Mouse (Mus musculus): ENCODE measurements at regions not wholly inside any gene's neighbourhood (a gene's known extent, or its start where the extent isn't known, plus 50 kb on each side); places are given as distances from the start of the nearest gene placed in this dataset.

DNA sequence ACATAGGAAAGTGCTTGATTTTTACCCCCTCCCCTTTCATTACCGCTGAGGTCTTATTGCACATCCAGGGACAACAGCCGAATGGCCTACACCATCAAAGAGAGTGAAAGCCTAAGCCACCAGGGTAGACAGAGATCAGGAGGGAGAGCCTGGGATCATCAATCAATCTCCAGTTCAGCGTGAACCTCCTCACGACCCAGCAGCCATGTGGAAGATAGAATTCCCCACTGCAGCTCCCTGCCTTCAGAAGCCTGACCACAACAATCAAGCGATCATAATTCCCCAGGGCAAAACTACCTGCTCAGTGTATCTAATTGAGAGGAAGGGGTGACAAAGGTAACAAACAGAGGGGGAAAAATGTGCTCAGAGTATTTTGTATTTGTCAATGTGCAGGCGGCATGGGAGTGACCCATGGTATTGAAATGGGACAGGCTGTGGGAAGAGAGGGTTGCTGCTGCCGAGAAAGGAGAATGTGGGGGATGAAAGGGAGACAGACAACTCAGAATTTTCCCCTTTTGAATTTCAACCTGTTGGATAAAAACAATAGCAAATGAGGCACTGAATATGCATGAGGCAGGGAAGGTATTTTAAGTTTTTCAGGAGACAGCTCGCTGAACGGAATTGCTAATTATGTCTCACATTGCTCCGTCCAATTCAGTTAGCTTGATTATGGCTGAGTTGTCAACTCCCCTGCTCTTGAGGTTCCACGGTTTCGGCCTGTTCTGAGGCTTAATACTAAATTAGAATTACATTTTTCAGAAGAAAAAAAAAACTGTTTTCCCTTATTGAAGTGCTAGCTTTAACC lies 121.8 kb downstream of the Mat2b start:
- WGBS = 28% methylated on average over 12 of the region's 12 CpGs
- H3K4me3 ChIP-seq (ENCODE audit: low read length) = no peak overlapping the region
- no peaks in the 10 kb centered on the region for H3K36me3 ChIP-seq (ENCODE audit: control insufficient read depth, insufficient read depth, low read length)
- no peaks in the 10 kb centered on the region for H3K9me3 ChIP-seq (ENCODE audit: control insufficient read depth, low read length)
- H3K4me2 ChIP-seq (ENCODE audit: low read depth, low read length) = no peak overlapping the region
- ATAC-seq (ENCODE audit: low read depth) = no peak
- H3K9ac ChIP-seq (ENCODE audit: low read length) = no peak overlapping the region
- no peak overlapping the region for H3K27ac ChIP-seq (ENCODE audit: low read length)
- H3K4me1 ChIP-seq (replicated peaks; ENCODE audit: control insufficient read depth, insufficient read depth, low read length) = no peaks in the 10 kb centered on the region
- no peaks in the 10 kb centered on the region for H3K27me3 ChIP-seq (ENCODE audit: control insufficient read depth, insufficient read depth, low read depth, low read length)

DNA sequence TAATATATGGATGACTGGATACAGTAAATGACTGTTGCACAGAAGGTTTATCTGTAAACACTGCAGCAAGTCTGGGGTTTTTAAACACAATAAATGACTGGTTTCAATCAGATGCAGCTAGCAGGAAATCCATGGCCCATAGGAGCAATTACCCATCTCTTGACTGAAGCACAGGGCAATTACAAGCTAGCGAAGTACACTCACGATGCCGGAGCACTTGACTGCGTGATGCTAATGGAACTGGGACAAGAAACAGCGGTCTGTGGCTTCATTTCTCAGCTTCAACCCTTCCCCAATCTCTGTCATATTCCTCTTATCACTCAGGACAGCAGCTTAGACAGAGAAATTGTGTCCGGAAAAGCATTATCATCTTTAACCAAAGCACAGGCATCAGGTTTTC lies 132.1 kb downstream of the Mat2b start:
- Histone ChIP-seq H3K27ac (ENCODE audit: low read length) (no peak overlapping the region), H3K9me3 (ENCODE audit: control insufficient read depth, low read length) (no peaks in the 10 kb centered on the region), H3K9ac (ENCODE audit: low read length) (no peak overlapping the region), H3K4me1 (replicated peaks; ENCODE audit: control insufficient read depth, insufficient read depth, low read length) (0 out of 2 replicates have a peak, but pooled peaks cover 3% of the 10 kb centered on the region), H3K4me2 (ENCODE audit: low read depth, low read length) (no peak overlapping the region), H3K36me3 (ENCODE audit: control insufficient read depth, insufficient read depth, low read length) (no peaks in the 10 kb centered on the region), H3K27me3 (ENCODE audit: control insufficient read depth, insufficient read depth, low read depth, low read length) (no peaks in the 10 kb centered on the region), H3K4me3 (ENCODE audit: low read length) (no peak overlapping the region)
- no peak for ATAC-seq (ENCODE audit: low read depth)
- 75% methylated on average over 6 of the region's 6 CpGs for WGBS

DNA sequence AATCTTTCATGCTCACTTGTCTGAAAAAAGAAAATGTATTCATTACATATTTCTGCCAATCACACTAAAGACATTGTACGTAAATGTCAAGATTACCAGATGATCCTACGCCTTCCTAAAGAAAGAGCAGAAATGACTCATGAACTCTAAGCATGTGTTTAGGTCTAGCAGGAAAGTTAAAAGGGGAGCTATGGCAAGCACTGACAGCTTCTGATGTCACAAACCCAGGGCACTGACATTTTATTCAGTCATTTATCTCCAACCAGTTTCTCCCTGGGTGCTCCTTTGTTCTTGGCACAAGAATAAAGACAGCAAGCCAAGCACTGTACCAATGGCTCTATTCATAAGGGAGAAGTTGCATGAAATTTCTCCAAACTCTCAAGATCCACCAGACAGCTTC lies 133.0 kb downstream of the Mat2b start:
- 0 out of 2 replicates have a peak, but pooled peaks cover 3% of the 10 kb centered on the region for H3K4me1 ChIP-seq (replicated peaks; ENCODE audit: control insufficient read depth, insufficient read depth, low read length)

DNA sequence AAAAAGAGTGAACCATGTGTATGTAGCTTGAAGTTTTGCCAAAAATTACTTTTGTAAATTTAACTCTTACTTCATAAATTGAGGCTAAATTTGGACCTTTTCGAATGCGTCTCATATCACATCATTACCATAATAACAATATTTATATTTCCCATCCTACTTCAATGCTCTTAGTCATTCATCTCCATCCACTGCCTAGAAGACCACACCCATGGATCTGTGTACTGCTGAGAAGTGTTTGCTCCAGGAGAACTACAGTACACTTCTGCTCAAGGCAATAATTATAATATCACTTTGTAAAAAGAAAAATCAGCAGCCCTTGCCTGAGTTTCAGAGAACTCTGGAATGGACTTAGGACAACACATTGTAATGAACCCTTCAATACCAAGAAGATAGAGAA lies 133.6 kb downstream of the Mat2b start:
- H3K4me3 ChIP-seq (ENCODE audit: low read length) = no peak overlapping the region
- 0 out of 2 replicates have a peak, but pooled peaks cover 3% of the 10 kb centered on the region for H3K4me1 ChIP-seq (replicated peaks; ENCODE audit: control insufficient read depth, insufficient read depth, low read length)
- H3K36me3 ChIP-seq (ENCODE audit: control insufficient read depth, insufficient read depth, low read length) = no peaks in the 10 kb centered on the region
- no peak overlapping the region for H3K4me2 ChIP-seq (ENCODE audit: low read depth, low read length)
- no peak overlapping the region for H3K9ac ChIP-seq (ENCODE audit: low read length)
- H3K27me3 ChIP-seq (ENCODE audit: control insufficient read depth, insufficient read depth, low read depth, low read length) = no peaks in the 10 kb centered on the region
- 43% methylated on average over 2 of the region's 2 CpGs for WGBS
- H3K9me3 ChIP-seq (ENCODE audit: control insufficient read depth, low read length) = no peaks in the 10 kb centered on the region
- peak; percentile 73 for ATAC-seq (ENCODE audit: low read depth)
- no peak overlapping the region for H3K27ac ChIP-seq (ENCODE audit: low read length)

More for the DNA sequence above, 133.0 kb downstream of the Mat2b start:
- no peaks in the 10 kb centered on the region for H3K9me3 ChIP-seq (ENCODE audit: control insufficient read depth, low read length)
- H3K27ac ChIP-seq (ENCODE audit: low read length) = no peak overlapping the region
- H3K4me3 ChIP-seq (ENCODE audit: low read length) = no peak overlapping the region
- H3K4me2 ChIP-seq (ENCODE audit: low read depth, low read length) = no peak overlapping the region
- no peaks in the 10 kb centered on the region for H3K27me3 ChIP-seq (ENCODE audit: control insufficient read depth, insufficient read depth, low read depth, low read length)
- 69% methylated on average over 2 of the region's 2 CpGs for WGBS
- H3K9ac ChIP-seq (ENCODE audit: low read length) = no peak overlapping the region
- ATAC-seq (ENCODE audit: low read depth) = no peak
- no peaks in the 10 kb centered on the region for H3K36me3 ChIP-seq (ENCODE audit: control insufficient read depth, insufficient read depth, low read length)

DNA sequence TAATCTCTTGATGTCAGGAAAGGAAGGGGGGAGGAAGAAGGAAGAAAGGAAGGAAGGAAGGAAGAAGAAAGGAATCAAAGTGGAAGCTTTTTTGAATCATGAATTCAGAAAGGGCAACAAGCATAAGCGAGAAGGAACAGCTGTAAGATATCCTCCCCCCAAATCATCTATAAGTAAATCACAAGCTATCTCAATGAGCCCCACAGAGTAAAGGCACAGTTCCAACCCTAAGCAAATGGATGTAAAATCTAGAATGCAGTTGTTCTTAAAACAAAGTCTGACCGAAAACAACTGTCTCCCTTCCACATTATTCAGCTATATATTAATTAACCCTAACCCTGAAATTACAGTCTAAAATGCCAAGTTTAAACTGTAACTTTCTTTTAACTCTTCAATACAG lies 136.5 kb downstream of the Mat2b start:
- H3K27me3 ChIP-seq (ENCODE audit: control insufficient read depth, insufficient read depth, low read depth, low read length) = no peaks in the 10 kb centered on the region
- no peak overlapping the region for H3K9ac ChIP-seq (ENCODE audit: low read length)
- H3K9me3 ChIP-seq (ENCODE audit: control insufficient read depth, low read length) = no peaks in the 10 kb centered on the region
- 60% methylated on average over 2 of the region's 2 CpGs for WGBS
- no peak overlapping the region for H3K27ac ChIP-seq (ENCODE audit: low read length)
- H3K4me1 ChIP-seq (replicated peaks; ENCODE audit: control insufficient read depth, insufficient read depth, low read length) = 0 out of 2 replicates have a peak, but pooled peaks cover 3% of the 10 kb centered on the region
- H3K4me3 ChIP-seq (ENCODE audit: low read length) = no peak overlapping the region
- no peaks in the 10 kb centered on the region for H3K36me3 ChIP-seq (ENCODE audit: control insufficient read depth, insufficient read depth, low read length)
- H3K4me2 ChIP-seq (ENCODE audit: low read depth, low read length) = no peak overlapping the region
- no peak for ATAC-seq (ENCODE audit: low read depth)

DNA sequence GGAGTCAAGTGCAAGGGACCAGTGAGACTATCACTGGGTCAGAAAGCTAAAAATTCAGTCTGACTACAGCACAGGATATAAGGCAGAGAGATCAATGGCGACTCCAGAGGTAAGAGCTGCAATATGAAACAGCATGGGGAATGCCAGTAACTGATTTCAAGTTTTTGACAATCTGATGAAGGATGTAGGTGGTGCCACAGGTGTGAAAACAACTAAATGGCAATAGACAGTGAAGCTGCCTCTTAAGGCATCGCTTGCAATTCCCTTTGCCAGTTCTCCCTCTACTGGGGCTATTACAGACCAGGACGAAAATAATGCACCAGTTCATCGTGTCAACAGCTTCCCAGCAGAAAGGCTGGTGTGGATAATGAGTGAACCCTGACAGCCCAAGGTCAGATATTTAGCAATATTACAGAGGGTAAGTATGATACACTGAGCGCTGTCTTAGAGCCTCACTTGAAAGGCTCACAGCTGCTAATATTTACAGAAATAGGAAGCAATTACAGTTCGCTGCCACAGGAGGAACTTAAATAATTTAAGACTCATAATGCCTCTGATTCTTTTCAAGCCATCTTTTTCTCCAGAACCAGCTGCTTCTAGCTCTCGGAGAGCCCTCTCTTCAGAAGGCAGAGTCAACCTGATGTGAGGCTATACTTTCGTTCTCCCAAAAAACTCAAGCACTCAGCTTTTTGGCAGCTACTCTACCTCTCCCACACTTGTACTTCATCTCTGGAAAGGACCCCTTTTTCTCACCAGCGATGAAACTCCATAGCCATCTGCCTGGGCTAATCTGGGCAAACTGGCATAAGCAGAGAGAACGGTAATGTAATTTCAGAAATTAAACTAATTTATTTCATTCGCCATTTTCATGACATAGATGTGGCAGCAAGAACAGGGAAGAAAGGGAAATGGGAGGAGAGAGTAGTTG lies 139.9 kb downstream of the Mat2b start:
- no peak for ATAC-seq (ENCODE audit: low read depth)
- Histone ChIP-seq H3K4me2 (ENCODE audit: low read depth, low read length) (no peak overlapping the region), H3K4me1 (replicated peaks; ENCODE audit: control insufficient read depth, insufficient read depth, low read length) (0 out of 2 replicates have a peak, but pooled peaks cover 3% of the 10 kb centered on the region), H3K36me3 (ENCODE audit: control insufficient read depth, insufficient read depth, low read length) (no peaks in the 10 kb centered on the region), H3K9me3 (ENCODE audit: control insufficient read depth, low read length) (no peaks in the 10 kb centered on the region), H3K4me3 (ENCODE audit: low read length) (no peak overlapping the region), H3K9ac (ENCODE audit: low read length) (no peak overlapping the region), H3K27me3 (ENCODE audit: control insufficient read depth, insufficient read depth, low read depth, low read length) (no peaks in the 10 kb centered on the region), H3K27ac (ENCODE audit: low read length) (no peak overlapping the region)
- 65% methylated on average over 11 of the region's 11 CpGs for WGBS

DNA sequence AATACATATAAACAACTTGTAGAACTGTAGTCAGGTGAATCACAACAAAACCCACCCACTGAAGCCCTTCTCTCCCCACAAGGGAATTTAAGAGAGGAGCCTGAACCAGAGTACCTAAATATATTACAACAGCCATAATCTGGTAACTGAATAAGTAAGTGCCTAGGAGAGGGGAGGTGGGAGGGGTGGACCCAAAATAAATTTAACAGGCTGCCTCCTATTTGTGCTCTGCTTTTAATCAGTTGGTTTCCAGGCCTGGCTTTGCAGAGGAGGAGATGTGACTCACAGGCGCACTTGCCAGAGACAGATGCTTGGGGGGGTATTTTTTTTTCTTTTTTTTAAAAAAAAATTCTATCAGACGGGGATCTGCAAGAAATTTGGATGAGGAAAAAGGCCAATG lies 142.9 kb downstream of the Mat2b start:
- Histone ChIP-seq H3K36me3 (ENCODE audit: control insufficient read depth, insufficient read depth, low read length) (no peaks in the 10 kb centered on the region), H3K4me1 (replicated peaks; ENCODE audit: control insufficient read depth, insufficient read depth, low read length) (no peaks in the 10 kb centered on the region), H3K9ac (ENCODE audit: low read length) (no peak overlapping the region), H3K27me3 (ENCODE audit: control insufficient read depth, insufficient read depth, low read depth, low read length) (no peaks in the 10 kb centered on the region), H3K4me3 (ENCODE audit: low read length) (no peak overlapping the region), H3K4me2 (ENCODE audit: low read depth, low read length) (no peak overlapping the region), H3K9me3 (ENCODE audit: control insufficient read depth, low read length) (no peaks in the 10 kb centered on the region), H3K27ac (ENCODE audit: low read length) (no peak overlapping the region)
- WGBS = 66% methylated on average over 2 of the region's 2 CpGs
- no peak for ATAC-seq (ENCODE audit: low read depth)

DNA sequence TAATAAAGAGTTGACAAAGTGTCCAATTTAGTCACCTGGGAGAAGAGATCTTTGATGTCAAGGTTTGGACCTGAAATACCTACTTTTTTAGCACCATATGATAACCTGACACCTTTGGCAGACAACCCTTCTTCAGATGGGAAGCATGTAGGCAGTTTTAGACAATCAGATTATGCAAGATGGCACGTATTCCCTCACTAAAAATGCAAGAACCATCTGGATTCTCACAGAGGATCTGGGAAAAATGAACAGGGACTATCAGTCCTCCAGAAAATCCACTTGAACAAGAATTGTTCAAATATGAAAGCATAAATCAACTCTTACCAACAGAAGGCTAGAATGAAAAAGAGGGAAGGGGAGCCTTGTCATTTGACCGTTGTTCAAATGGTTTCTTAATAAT lies 148.4 kb downstream of the Mat2b start:
- no peak overlapping the region for H3K4me3 ChIP-seq (ENCODE audit: low read length)
- WGBS = 60% methylated on average over 2 of the region's 2 CpGs
- no peak overlapping the region for H3K4me2 ChIP-seq (ENCODE audit: low read depth, low read length)
- no peaks in the 10 kb centered on the region for H3K9me3 ChIP-seq (ENCODE audit: control insufficient read depth, low read length)
- H3K9ac ChIP-seq (ENCODE audit: low read length) = no peak overlapping the region
- no peaks in the 10 kb centered on the region for H3K36me3 ChIP-seq (ENCODE audit: control insufficient read depth, insufficient read depth, low read length)
- no peaks in the 10 kb centered on the region for H3K4me1 ChIP-seq (replicated peaks; ENCODE audit: control insufficient read depth, insufficient read depth, low read length)
- no peak overlapping the region for H3K27ac ChIP-seq (ENCODE audit: low read length)
- no peak for ATAC-seq (ENCODE audit: low read depth)
- H3K27me3 ChIP-seq (ENCODE audit: control insufficient read depth, insufficient read depth, low read depth, low read length) = no peaks in the 10 kb centered on the region

DNA sequence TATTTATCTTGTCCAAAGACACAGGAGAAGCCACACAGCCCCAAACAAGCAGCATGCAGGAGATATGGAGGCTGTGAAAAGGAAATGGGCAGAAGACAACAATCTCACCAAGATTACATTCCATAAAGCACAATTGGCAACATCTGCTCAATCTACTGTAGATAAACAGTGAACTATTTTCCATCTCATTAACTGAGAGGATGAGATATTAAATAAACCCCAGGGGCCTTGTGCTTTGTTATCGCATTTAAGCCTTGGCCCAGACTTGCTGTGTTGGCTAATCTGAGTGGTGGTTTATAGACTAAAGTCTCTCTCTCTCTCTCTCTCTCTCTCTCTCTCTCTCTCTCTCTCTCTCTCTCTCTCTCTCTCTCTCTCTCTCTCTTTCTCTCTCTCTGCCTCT lies 149.5 kb downstream of the Mat2b start:
- no peaks in the 10 kb centered on the region for H3K9me3 ChIP-seq (ENCODE audit: control insufficient read depth, low read length)
- H3K4me3 ChIP-seq (ENCODE audit: low read length) = no peak overlapping the region
- no peaks in the 10 kb centered on the region for H3K27me3 ChIP-seq (ENCODE audit: control insufficient read depth, insufficient read depth, low read depth, low read length)
- no peaks in the 10 kb centered on the region for H3K4me1 ChIP-seq (replicated peaks; ENCODE audit: control insufficient read depth, insufficient read depth, low read length)
- 48% methylated on average over 1 of the region's 1 CpGs for WGBS
- no peak overlapping the region for H3K9ac ChIP-seq (ENCODE audit: low read length)
- no peak overlapping the region for H3K27ac ChIP-seq (ENCODE audit: low read length)
- H3K4me2 ChIP-seq (ENCODE audit: low read depth, low read length) = no peak overlapping the region
- H3K36me3 ChIP-seq (ENCODE audit: control insufficient read depth, insufficient read depth, low read length) = no peaks in the 10 kb centered on the region
- no peak for ATAC-seq (ENCODE audit: low read depth)
